Mouse (Mus musculus) frontal cortex, postnatal 36 days (tissue): ENCODE results near the gene Ahcyl2.
"Not testable (repeated sequence)": the region's sequence is repeated elsewhere in the genome, so short reads cannot be mapped to it uniquely, and the experiment has no call there.

ENCODE experiments used
- DNase-seq, 2 experiments: peaks; one replicate each; pipeline ENCODE4 v3.0.0; 2022; ENCODE audit warnings: low spot score in 2 of 2

Gene Ahcyl2

DNA sequence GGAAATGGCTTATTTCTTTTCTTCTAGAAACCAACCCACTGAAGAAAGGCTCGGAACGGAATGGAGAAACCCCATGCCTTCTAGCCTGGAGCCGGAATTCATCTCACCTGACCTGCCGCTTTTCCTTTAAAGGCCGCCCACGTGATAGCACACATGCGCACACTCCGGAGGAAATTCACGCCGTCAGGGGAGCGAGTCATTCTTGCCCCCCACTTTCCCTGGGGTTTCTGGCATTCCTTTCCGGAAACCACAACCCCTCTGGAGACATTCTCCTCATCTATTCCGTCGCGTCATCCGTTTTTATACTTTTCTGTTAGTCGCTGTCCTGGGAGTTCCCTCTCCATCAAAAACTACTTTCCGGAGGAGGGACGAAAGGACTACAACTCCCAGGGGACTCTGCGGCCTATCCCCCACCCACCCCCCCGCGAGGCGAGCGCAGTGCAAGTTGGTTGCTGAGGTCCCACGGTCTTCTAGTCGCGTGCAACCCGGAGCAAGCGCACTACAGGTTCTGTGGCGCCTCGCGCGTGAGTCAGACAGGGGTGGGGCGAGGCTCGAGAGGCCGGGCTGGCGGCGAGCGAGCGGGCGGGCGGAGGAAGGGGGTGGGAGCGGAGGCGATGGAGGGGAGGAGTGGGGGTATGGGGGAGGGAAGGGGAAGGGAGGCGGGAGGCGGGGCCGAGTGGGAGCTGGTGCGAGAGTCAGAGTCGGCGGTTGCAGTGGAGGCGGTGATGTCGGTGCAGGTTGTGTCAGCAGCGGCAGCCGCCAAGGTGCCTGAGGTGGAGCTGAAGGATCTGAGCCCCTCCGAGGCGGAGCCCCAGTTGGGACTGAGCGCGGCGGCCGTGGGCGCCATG lies at the start of gene Ahcyl2:
Ahcyl2 (plus strand) TSS at position 199 of the 848 bp plus-strand sequence.
- peak; percentile 94 for DNase-seq

GRCm38 (mm10) chr6:29718894-29719329 lies 48.9 kb upstream of the Ahcyl2 start:
- DNase-seq = peak; percentile 75 to 79

GRCm38 (mm10) chr6:29721890-29722289 lies 45.9 kb upstream of the Ahcyl2 start:
- DNase-seq = no peak

DNA sequence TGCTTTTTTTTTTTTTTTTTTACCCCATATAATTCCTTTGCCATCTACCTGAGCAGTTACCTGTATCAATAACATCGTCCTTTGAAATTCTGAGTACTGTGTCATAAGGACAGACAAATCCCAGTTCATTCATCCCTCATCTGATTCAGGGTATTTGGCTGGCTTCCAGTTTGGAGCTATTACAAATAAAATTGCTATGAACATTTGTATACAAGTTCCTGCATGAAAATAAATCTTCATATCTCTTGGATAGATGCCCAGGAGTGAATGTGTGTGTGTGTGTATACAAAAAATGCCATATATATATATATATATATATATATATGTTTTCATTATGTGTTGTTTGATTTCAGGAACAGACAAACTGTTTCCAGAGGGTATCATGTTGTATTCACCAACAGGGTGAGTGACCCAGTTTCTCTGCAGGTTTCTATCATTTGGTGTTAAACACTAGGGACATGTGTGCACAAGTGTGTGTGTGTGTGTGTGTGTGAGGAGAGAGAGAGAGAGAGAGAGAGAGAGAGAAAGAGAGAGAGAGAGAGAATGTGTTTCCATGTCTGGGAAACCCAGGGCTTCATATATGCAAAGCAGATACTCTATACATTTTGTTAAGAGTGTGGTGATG lies 41.1 kb upstream of the Ahcyl2 start:
- no peak for DNase-seq

GRCm38 (mm10) chr6:29728035-29728434 lies 39.8 kb upstream of the Ahcyl2 start:
- no peak for DNase-seq

GRCm38 (mm10) chr6:29729491-29729890 lies 38.3 kb upstream of the Ahcyl2 start:
- no peak for DNase-seq

DNA sequence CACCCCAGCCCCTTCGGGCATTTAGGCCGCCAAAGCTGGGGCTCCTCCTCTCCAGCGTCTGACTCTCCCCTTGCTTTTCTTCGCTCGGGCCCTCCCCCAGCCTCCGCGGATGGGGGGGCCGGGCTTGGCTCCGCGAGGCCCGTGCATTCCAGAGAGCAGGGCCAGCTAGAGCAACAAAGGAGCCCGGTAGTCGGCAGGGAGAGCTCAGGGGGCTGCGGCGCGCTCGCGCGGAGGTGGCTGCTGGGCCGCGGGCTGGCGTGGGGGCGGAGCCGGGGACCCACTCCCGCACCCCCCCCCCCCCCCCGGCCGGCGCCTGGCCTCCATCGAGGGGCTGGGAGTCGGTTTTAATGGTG lies 32.5 kb upstream of the Ahcyl2 start, which contains the start of gene Smo:
Smo (plus strand) TSS at position 168 of the 353 bp plus-strand sequence.
- peak in 1 of 2 experiments; percentile 30 for DNase-seq

DNA sequence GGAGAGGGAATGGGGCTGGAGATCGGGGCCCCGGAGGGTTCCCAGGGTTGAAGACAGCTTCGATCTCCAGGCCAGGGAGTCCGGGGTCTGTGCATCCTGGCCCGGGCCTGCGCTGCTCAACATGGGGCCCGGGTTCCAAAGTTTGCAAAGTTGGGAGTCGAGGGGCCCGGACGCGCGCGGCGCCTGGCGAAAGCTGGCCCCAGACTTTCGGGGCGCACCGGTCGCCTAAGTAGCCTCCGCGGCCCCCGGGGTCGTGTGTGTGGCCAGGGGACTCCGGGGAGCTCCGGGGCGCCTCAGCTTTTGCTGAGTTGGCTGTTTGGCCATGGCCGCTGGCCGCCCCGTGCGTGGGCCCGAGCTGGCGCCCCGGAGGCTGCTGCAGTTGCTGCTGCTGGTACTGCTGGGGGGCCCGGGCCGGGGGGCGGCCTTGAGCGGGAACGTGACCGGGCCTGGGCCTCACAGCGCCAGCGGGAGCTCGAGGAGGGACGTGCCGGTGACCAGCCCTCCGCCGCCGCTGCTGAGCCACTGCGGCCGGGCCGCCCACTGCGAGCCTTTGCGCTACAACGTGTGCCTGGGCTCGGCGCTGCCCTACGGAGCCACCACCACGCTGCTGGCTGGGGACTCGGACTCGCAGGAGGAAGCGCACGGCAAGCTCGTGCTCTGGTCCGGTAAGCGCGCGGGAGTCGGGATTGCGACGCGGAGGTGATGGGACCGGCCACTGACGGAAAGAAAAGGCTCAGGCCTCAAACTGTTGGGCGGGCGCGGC lies 31.9 kb upstream of the Ahcyl2 start:
- peak in 1 of 2 experiments; percentile 12 for DNase-seq

GRCm38 (mm10) chr6:29736610-29737458 lies 31.0 kb upstream of the Ahcyl2 start:
- no peak for DNase-seq

GRCm38 (mm10) chr6:29751466-29752152 lies 16.2 kb upstream of the Ahcyl2 start:
- peak; percentile 38 to 58 for DNase-seq

GRCm38 (mm10) chr6:29753336-29753735 lies 14.5 kb upstream of the Ahcyl2 start:
- no peak for DNase-seq

DNA sequence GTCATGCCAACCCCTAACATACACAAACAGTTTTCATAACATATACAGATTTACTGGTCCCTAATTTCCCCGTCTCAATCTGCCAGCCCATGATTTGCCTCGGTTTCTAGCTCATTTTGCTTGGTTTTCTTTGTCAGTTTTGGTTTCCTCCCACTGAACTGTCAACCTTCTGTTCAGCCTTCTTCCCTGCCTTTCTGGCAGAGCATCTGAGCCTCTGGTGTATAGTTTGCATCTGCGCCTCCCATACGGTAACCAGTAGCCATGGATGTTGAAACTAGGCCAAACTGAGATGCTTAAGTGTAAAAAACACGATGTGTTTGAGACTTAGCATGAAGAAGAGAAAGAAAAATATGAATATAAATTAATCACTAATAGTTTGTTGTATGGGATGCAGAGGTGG lies 11.8 kb upstream of the Ahcyl2 start:
- DNase-seq = peak; percentile 28 to 65

GRCm38 (mm10) chr6:29756476-29756875 lies 11.3 kb upstream of the Ahcyl2 start:
- no peak for DNase-seq

GRCm38 (mm10) chr6:29758417-29758816 lies 9.4 kb upstream of the Ahcyl2 start:
- peak; percentile 70 to 79 for DNase-seq

- DNase-seq = no peak
Measured at GRCm38 (mm10) chr6:29759012-29759679, 8.7 kb upstream of the Ahcyl2 start.

DNA sequence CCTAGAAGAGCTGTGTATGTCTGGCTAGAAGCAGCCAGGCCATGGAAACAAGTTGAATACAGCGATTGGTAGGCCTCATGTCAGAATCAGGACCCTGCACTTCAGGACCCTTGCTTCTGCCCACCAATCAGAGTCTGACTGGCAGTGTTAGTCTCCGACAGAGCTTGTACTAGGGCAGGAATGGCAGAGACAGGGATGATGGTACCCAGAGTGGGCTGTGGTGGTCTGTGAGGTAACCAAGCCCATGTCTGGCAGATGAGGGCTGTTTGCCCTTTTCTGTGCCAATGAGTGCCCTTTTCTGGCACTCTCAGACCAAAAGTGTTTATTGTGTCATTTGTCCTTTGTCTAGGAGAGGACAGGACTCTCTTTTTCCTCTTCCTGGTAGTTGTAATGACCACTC lies 7.4 kb upstream of the Ahcyl2 start:
- DNase-seq = not testable (repeated sequence)

DNA sequence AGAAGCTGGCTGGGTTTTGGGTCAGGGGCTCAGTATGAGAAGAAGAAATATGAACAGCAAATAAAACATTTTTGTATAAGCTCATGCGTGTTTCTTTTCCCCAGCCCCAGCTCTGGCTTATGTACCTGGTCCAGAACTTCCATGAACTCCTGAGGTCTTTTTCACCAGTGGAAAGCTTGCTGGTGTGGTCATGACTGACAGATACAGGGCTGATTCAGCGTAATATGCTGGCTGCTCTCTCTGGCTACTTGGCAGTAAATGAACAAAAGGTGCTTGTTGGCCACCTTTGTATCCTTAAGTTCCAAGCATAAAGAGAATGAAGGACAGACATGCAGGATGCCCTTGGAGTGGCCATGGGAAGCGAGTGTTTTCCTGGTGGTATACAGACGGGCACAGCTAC lies 6.5 kb upstream of the Ahcyl2 start:
- no peak for DNase-seq

GRCm38 (mm10) chr6:29762524-29762923 lies 5.3 kb upstream of the Ahcyl2 start:
- DNase-seq = peak in 1 of 2 experiments; percentile 22

- no peak for DNase-seq
Measured at GRCm38 (mm10) chr6:29766874-29767273, 937 bp upstream of the Ahcyl2 start.

- peak; percentile 28 to 40 for DNase-seq
Measured at GRCm38 (mm10) chr6:29768791-29769441, 1.1 kb downstream of the Ahcyl2 start.
